In genomic region chr17:26385252-26386130, GRCm38 (mm10) we compare ENCODE assay signal across 10 mouse cellular contexts. TPM values are rescaled to one million over a fixed set of nuclear protein-coding genes. Genes with fewer than 3 reads are reported as not detected.
A peak's percentile ranks its signal among the peaks of the same experiment; 100 is the strongest.
DNase-seq lines count a peak whose midpoint lies in the region; ATAC-seq and TF ChIP-seq lines count a peak whose summit lies in the region.
"Had no signal": no experiment of that assay in that cellular context is flagged by ENCODE, and none has a peak within 500 bp of the region (broad histone marks: within the 10 kb centered on the region; RNA-seq: fewer than 3 reads in every experiment).

No protein-coding gene starts in this region.

- H3K4me2 ChIP-seq in lung, embryonic 16.5 days (ENCODE audit: low read depth, low read length), result no peak overlapping the region
- H3K4me2 ChIP-seq: limb, embryonic 15.5 days had no signal

- H3K4me3 ChIP-seq in gastrocnemius, adult 2 months, result peak overlapping the region; percentile 43
- no peak overlapping the region for H3K4me3 ChIP-seq in lung, embryonic 16.5 days (ENCODE audit: low read length)
- no peak overlapping the region for H3K4me3 ChIP-seq in hindbrain, embryonic 10.5 days
- H3K4me3 ChIP-seq: limb, embryonic 15.5 days had no signal

- 80% methylated on average over 11 of the region's 11 CpGs for WGBS in lung, embryonic 16.5 days
- WGBS in hindbrain, embryonic 10.5 days, result 89% methylated on average over 11 of the region's 11 CpGs

- intact Hi-C loops in gastrocnemius, adult 2 months (cut with DNase I), result no loop called here

- H3K27me3 ChIP-seq in lung, embryonic 16.5 days (ENCODE audit: control insufficient read depth, insufficient read depth, low read depth, low read length), result no peaks in the 10 kb centered on the region
- H3K27me3 ChIP-seq in hindbrain, embryonic 10.5 days (ENCODE audit: insufficient read depth, poor library complexity, severe bottlenecking), result no peaks in the 10 kb centered on the region
- H3K27me3 ChIP-seq: limb, embryonic 15.5 days had no signal

- no peaks in the 10 kb centered on the region for H3K36me3 ChIP-seq in lung, embryonic 16.5 days (ENCODE audit: control insufficient read depth, insufficient read depth, low read length)
- H3K36me3 ChIP-seq in hindbrain, embryonic 10.5 days, result no peaks in the 10 kb centered on the region
- H3K36me3 ChIP-seq: limb, embryonic 15.5 days had no signal

- no peak for TF ChIP-seq CTCF in gastrocnemius, adult 2 months (IDR thresholded peaks at IDR 0.05)

- H3K4me1 ChIP-seq in lung, embryonic 16.5 days (replicated peaks; ENCODE audit: control insufficient read depth, insufficient read depth, low read length), result peaks cover 30% of the 10 kb centered on the region
- peaks cover 23% of the 10 kb centered on the region for H3K4me1 ChIP-seq in hindbrain, embryonic 10.5 days (replicated peaks)

- ATAC-seq in lung, embryonic 16.5 days (ENCODE audit: low read depth), result 0 out of 2 replicates have a peak, but pooled peaks have one; percentile 13

- peak; percentile 45 for DNase-seq in gastrocnemius, adult 2 months
- DNase-seq in gastrocnemius, adult 8-10 months (ENCODE audit: low spot score in 2 of 2), result no peak
- DNase-seq in adrenal gland, postnatal 36 days, result peak; percentile 23 to 25
- peak; percentile 41 for DNase-seq in heart, postnatal 4 days
- DNase-seq in hindbrain, embryonic 10.5 days (ENCODE audit: low spot score), result no peak
- DNase-seq in ovary, adult 18-20 months (ENCODE audit: low spot score), result no peak
- no peak for DNase-seq in spleen, postnatal 36 days (ENCODE audit: low spot score in 2 of 2)
- DNase-seq: retina, postnatal 1 day had no signal

- no peak overlapping the region for H3K9ac ChIP-seq in lung, embryonic 16.5 days (ENCODE audit: low read length)
- H3K9ac ChIP-seq: limb, embryonic 15.5 days had no signal

- H3K9me3 ChIP-seq in lung, embryonic 16.5 days (ENCODE audit: control insufficient read depth, low read length), result no peaks in the 10 kb centered on the region
- no peaks in the 10 kb centered on the region for H3K9me3 ChIP-seq in hindbrain, embryonic 10.5 days
- H3K9me3 ChIP-seq: limb, embryonic 15.5 days had no signal

- H3K27ac ChIP-seq in gastrocnemius, adult 2 months, result peak overlapping the region; percentile 88
- peak overlapping the region; percentile 64 for H3K27ac ChIP-seq in lung, embryonic 16.5 days (ENCODE audit: low read length)
- H3K27ac ChIP-seq in hindbrain, embryonic 10.5 days, result no peak overlapping the region
- H3K27ac ChIP-seq: limb, embryonic 15.5 days had no signal

RNA-seq across cellular contexts. Expression of gene Neurl1b, which starts 29.1 kb away (rescaled TPM):
- 1 to 10 TPM; 2.3 to 2.6 TPM for total RNA-seq in gastrocnemius, adult 2 months (2021)
- total RNA-seq in gastrocnemius, adult 8-10 months (2022), result 1 to 10 TPM; 1.9 to 3.5 (median 2.5) TPM
- total RNA-seq in adrenal gland, postnatal 36 days (2021), result 10 to 100 TPM; 43.0 to 57.4 TPM
- 10 to 100 TPM; 81.4 to 87.9 TPM for total RNA-seq in heart, postnatal 4 days (2021)
- 1.8 and 2.3 TPM in 2 replicates for polyA plus RNA-seq in lung, embryonic 16.5 days (2015; fragmentation: Nextera tagmentation; extraction: Ambion mirVana)
- polyA plus RNA-seq in hindbrain, embryonic 10.5 days (2016; fragmentation: Nextera tagmentation; extraction: Ambion mirVana), result 0.07 and 0.16 TPM in 2 replicates

Comparison
In these comparisons a context has a peak if more than half of its experiments do, and no peak if none do; other contexts are left out.
1. DNase-seq: peak in gastrocnemius, adult 2 months (single experiment), adrenal gland, postnatal 36 days (2 of 2) and heart, postnatal 4 days (single experiment); none in gastrocnemius, adult 8-10 months (0 of 2), hindbrain, embryonic 10.5 days (single experiment), ovary, adult 18-20 months (single experiment) and spleen, postnatal 36 days (0 of 2).
2. RNA of gene Neurl1b, which starts 29.1 kb away (total RNA-seq): 81.4 to 87.9 TPM in heart, postnatal 4 days and 43.0 to 57.4 TPM in adrenal gland, postnatal 36 days; 1.9 to 3.5 TPM in gastrocnemius, adult 8-10 months and 2.3 to 2.6 TPM in gastrocnemius, adult 2 months; every median in the first group is over 4 times any median in the second.